Mouse (Mus musculus): Measurements from ENCODE around the gene Fancc.

GRCm38 (mm10) chr13:63236159-63236893, 260.8 kb downstream of the Fancc start:
- TF ChIP-seq CTCF (IDR thresholded peaks at IDR 0.05; ENCODE audit: low read depth, low read length) (no peak), POLR2A (IDR thresholded peaks at IDR 0.05; ENCODE audit: extremely low read depth, insufficient read depth, low read length) (no peak)
